Mouse (Mus musculus) brain, adult 10 weeks (tissue): ENCODE results near the gene Cdk5r1. TPM values are rescaled to one million over a fixed set of nuclear protein-coding genes. Genes with fewer than 3 reads are reported as not detected.

Experiments
- polyA plus RNA-seq: library from polyadenylated mRNA; stranded (reverse); fragments of 350-450 nt; fragmentation: Illumina TruSeq; extraction: RNeasy Lipid Tissue Mini Kit (QIAGEN cat#74804); gene quantifications from one replicate; pipeline ENCODE4 v1.2.3, GENCODE M21; 2015; ENCODE audit warnings: low read depth, low replicate concordance

Cdk5r1 gene
- polyA plus RNA-seq: 130 TPM

DNA sequence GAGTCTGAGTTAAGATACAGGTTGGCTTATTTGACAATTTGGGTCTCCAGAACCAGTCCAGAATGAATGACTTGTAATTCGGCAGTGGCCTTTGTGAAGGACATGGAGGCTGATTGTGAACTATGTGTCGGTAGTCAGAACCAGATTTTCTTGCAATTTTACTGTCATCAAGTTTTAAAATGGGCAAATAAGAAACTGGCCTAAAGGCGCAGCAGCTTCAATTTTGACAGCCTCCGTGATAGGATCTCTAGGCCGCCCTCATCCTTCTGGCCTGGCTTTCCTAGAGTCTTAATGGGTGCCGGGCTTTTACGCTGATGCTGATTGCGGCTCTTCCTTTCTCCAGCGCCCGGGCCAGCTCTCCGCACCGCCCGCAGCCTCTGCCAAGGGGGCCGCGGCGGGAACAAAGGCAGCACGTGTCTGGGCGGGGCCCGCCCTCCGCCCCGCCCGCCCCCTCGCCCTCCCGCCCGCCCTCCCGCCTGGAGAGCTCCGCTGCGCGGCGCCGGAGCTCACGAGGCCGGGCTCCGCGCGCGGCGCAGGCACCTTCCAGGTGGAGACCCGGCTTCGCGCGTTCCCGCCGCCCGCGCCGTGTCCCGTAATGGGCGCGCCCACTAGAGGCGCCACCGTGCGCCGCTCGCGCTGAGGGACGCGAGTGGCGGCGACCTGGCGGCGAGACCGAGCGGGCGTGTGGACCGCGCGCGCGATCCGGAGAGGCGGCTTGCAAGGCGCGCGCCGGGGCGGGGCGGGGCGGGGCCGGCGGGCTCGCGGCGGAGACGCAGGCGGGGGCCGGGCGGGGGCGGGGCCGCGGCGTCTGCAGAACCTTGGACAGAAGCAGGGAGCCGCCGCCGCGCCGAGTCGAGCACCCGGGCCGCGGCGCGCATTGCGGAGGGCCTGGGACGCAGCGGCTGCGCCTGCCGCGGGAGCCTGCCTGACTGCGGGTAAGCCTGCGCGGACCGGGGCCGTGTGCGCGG, at the start of gene Cdk5r1:
Cdk5r1 (plus strand) TSS at position 802 of the 968 bp plus-strand sequence.

DNA sequence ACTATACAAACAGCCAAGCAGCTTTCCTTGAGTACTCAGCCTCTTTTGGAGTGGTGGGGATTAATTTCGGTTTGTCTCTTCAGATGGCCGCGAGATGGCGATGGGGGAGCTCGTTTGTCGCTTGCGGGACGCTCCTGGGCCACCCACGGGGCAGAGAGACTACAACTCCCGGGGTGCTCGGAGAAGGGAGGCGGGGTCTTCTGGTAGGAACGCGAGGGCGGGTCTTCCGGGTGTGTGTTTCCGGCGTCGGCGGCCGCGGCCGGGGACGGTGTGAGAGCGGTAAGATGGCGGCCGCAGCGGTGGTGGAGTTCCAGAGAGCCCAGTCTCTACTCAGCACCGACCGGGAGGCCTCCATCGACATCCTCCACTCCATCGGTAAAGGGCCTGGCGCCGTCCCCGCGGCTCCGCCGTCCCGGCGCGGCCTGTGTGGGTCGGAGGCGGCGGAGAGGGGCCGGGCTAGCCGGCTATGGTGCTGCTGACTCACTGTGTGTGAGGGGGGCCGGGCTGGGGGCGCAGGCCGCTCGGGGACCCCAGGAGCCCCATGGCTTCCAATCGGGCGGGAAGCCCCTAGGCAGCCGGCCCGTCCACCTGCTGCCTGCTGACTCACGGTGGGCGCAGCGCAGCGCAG, 48.3 kb upstream of the Cdk5r1 start, which contains the start of gene Psmd11:
Psmd11 (plus strand) TSS at position 235 of the 628 bp plus-strand sequence.

Other genes starting within 250 kb of the Cdk5r1 start
- gene Rhbdl3, start 176.1 kb upstream of the Cdk5r1 start, polyA plus RNA-seq: 10.2 TPM
- 46.5 TPM for gene 5730455P16Rik, start 99.0 kb upstream of the Cdk5r1 start, polyA plus RNA-seq
- gene Zfp207, start 93.7 kb upstream of the Cdk5r1 start, polyA plus RNA-seq: 148 TPM
- 63.1 TPM for gene Psmd11, start 48.4 kb upstream of the Cdk5r1 start, polyA plus RNA-seq